Mouse (Mus musculus) induced T-regulatory cell, adult 2 months (primary cell): Measurements from ENCODE around the gene Slc25a26.

Experiments
- DNase-seq: peaks from one replicate; pipeline ENCODE4 v3.0.0-alpha.2; 2012; ENCODE audit warnings: low read depth

Slc25a26 gene

GRCm38 (mm10) chr6:94499897-94500623, at the start of gene Slc25a26:
Gene Slc25a26 (plus strand): TSS chr6:94500331.
- peak; percentile 94 for DNase-seq

- DNase-seq: peak; percentile 16
Observed at GRCm38 (mm10) chr6:94464037-94464891, 35.9 kb upstream of the Slc25a26 start.

- peak; percentile 34 for DNase-seq
Observed at GRCm38 (mm10) chr6:94466508-94467205, 33.5 kb upstream of the Slc25a26 start.

GRCm38 (mm10) chr6:94492739-94493138, 7.4 kb upstream of the Slc25a26 start:
- DNase-seq: no peak

- DNase-seq: no peak
Observed at GRCm38 (mm10) chr6:94503963-94504362, 3.8 kb downstream of the Slc25a26 start.

- no peak for DNase-seq
Observed at GRCm38 (mm10) chr6:94507921-94508320, 7.8 kb downstream of the Slc25a26 start.

GRCm38 (mm10) chr6:94508807-94509206, 8.7 kb downstream of the Slc25a26 start:
- no peak for DNase-seq

GRCm38 (mm10) chr6:94509220-94509619, 9.1 kb downstream of the Slc25a26 start:
- no peak for DNase-seq

- no peak for DNase-seq
Observed at GRCm38 (mm10) chr6:94518171-94518570, 18.0 kb downstream of the Slc25a26 start.

- peak; percentile 62 for DNase-seq
Observed at GRCm38 (mm10) chr6:94524335-94524734, 24.2 kb downstream of the Slc25a26 start.

GRCm38 (mm10) chr6:94530756-94531155, 30.6 kb downstream of the Slc25a26 start:
- no peak for DNase-seq

- DNase-seq: no peak
Observed at GRCm38 (mm10) chr6:94532086-94532485, 32.0 kb downstream of the Slc25a26 start.

- DNase-seq: no peak
Observed at GRCm38 (mm10) chr6:94536478-94536877, 36.3 kb downstream of the Slc25a26 start.

GRCm38 (mm10) chr6:94537652-94538051, 37.5 kb downstream of the Slc25a26 start:
- DNase-seq: no peak

GRCm38 (mm10) chr6:94540090-94540489, 40.0 kb downstream of the Slc25a26 start:
- no peak for DNase-seq

GRCm38 (mm10) chr6:94540615-94541014, 40.5 kb downstream of the Slc25a26 start:
- no peak for DNase-seq

- DNase-seq: no peak
Observed at GRCm38 (mm10) chr6:94541133-94541532, 41.0 kb downstream of the Slc25a26 start.

- no peak for DNase-seq
Observed at GRCm38 (mm10) chr6:94541854-94542253, 41.7 kb downstream of the Slc25a26 start.

GRCm38 (mm10) chr6:94543902-94544840, 44.0 kb downstream of the Slc25a26 start:
- peak; percentile 59 for DNase-seq

GRCm38 (mm10) chr6:94547239-94547638, 47.1 kb downstream of the Slc25a26 start:
- no peak for DNase-seq

GRCm38 (mm10) chr6:94550298-94550697, 50.2 kb downstream of the Slc25a26 start:
- DNase-seq: no peak
